8 mouse cellular contexts compared by ENCODE assay signal in genomic region chr11:101287306-101287705, GRCm38 (mm10). TPM values are rescaled to one million over a fixed set of nuclear protein-coding genes. Genes with fewer than 3 reads are reported as not detected.
A peak's percentile ranks its signal among the peaks of the same experiment; 100 is the strongest.
DNase-seq lines count a peak whose midpoint lies in the region; ATAC-seq and TF ChIP-seq lines count a peak whose summit lies in the region.
"Had no signal": no experiment of that assay in that cellular context is flagged by ENCODE, and none has a peak within 500 bp of the region (broad histone marks: within the 10 kb centered on the region; RNA-seq: fewer than 3 reads in every experiment).

No protein-coding gene starts in this region.

- 64% methylated on average over 9 of the region's 9 CpGs for WGBS in liver, embryonic 12.5 days (ENCODE audit: insufficient replicate concordance)
- 61% methylated on average over 9 of the region's 9 CpGs for WGBS in liver, embryonic 16.5 days (ENCODE audit: insufficient replicate concordance)

- no peaks in the 10 kb centered on the region for H3K9me3 ChIP-seq in liver, embryonic 12.5 days (replicated peaks)
- H3K9me3 ChIP-seq in liver, embryonic 16.5 days (replicated peaks; ENCODE audit: control insufficient read depth, low read length) = no peaks in the 10 kb centered on the region

- no peak for ATAC-seq in liver, embryonic 12.5 days
- ATAC-seq in liver, embryonic 16.5 days (ENCODE audit: low read depth) = peak; percentile 50; the same call in 1 of the 2 replicates

- no peak overlapping the region for H3K4me3 ChIP-seq in liver, embryonic 12.5 days
- H3K4me3 ChIP-seq in liver, embryonic 16.5 days (ENCODE audit: low read depth, low read length) = no peak overlapping the region
- H3K4me3 ChIP-seq in myocyte = no peak overlapping the region

- H3K27me3 ChIP-seq in liver, embryonic 12.5 days (replicated peaks) = no peaks in the 10 kb centered on the region
- no peaks in the 10 kb centered on the region for H3K27me3 ChIP-seq in liver, embryonic 16.5 days (ENCODE audit: control insufficient read depth, insufficient read depth, low read depth, low read length)
- H3K27me3 ChIP-seq in myocyte (ENCODE audit: control insufficient read depth, insufficient read depth, insufficient read length) = no peaks in the 10 kb centered on the region

- no peak overlapping the region for H3K9ac ChIP-seq in liver, embryonic 12.5 days
- no peak overlapping the region for H3K9ac ChIP-seq in liver, embryonic 16.5 days (ENCODE audit: low read depth, low read length)

- peaks cover 4% of the 10 kb centered on the region; the same call in 1 of the 2 replicates for H3K4me1 ChIP-seq in liver, embryonic 12.5 days
- no peaks in the 10 kb centered on the region; the same call in 1 of the 2 replicates for H3K4me1 ChIP-seq in liver, embryonic 16.5 days (ENCODE audit: control insufficient read depth, low read depth, low read length)

- no peak overlapping the region for H3K4me2 ChIP-seq in liver, embryonic 12.5 days
- no peak overlapping the region for H3K4me2 ChIP-seq in liver, embryonic 16.5 days (ENCODE audit: low read depth, low read length)
- no peak overlapping the region for H3K4me2 ChIP-seq in myocyte (ENCODE audit: low read depth)

- no peak overlapping the region for H3K27ac ChIP-seq in liver, embryonic 12.5 days
- H3K27ac ChIP-seq in liver, embryonic 16.5 days (ENCODE audit: low read length) = no peak overlapping the region

- H3ac ChIP-seq in myocyte (ENCODE audit: control insufficient read depth, insufficient read length) = no peak overlapping the region

- H3K36me3 ChIP-seq in liver, embryonic 12.5 days = peaks cover 77% of the 10 kb centered on the region
- H3K36me3 ChIP-seq in liver, embryonic 16.5 days (ENCODE audit: control insufficient read depth, insufficient read depth) = peaks cover 43% of the 10 kb centered on the region
- H3K36me3 ChIP-seq in myocyte (ENCODE audit: control insufficient read depth, insufficient read depth) = peaks cover 28% of the 10 kb centered on the region

- TF ChIP-seq POLR2A in myocyte (IDR thresholded peaks at IDR 0.05; ENCODE audit: insufficient read length, low read depth) = no peak

- DNase-seq in liver = peak; percentile 45
- peak; percentile 49 to 50 for DNase-seq in adrenal gland, adult 18-20 months (ENCODE audit: low spot score in 2 of 2)
- DNase-seq in spleen, adult 18-20 months = no peak
- no peak for DNase-seq in heart, postnatal 4 days
- DNase-seq: cerebellum, postnatal 25 days had no signal

- no peaks in the 10 kb centered on the region for H3K79me2 ChIP-seq in myocyte (ENCODE audit: control insufficient read depth, insufficient read depth)

TF ChIP-seq in myocyte, 11 proteins besides CTCF, POLR2A, EP300 and RAD21:
- TF ChIP-seq TCF12 (IDR thresholded peaks at IDR 0.05; ENCODE audit: insufficient read depth, poor library complexity, severe bottlenecking) = no peak
- peak; percentile 88 for TF ChIP-seq CEBPB (IDR thresholded peaks at IDR 0.05; ENCODE audit: insufficient read depth, poor library complexity, severe bottlenecking)

RNA-seq across cellular contexts. Expression of gene Coa3, which starts 8.4 kb away (rescaled TPM):
- 144 and 150 TPM in 2 replicates for polyA plus RNA-seq in liver, embryonic 12.5 days (2016; fragmentation: Nextera tagmentation; extraction: Ambion mirVana)
- 10 to 100 TPM; 79.9 to 86.3 TPM for total RNA-seq in adrenal gland, adult 18-20 months (2021)
- polyA plus RNA-seq in liver, embryonic 16.5 days (2015; fragmentation: Nextera tagmentation; extraction: Ambion mirVana) = 77.7 and 79.9 TPM in 2 replicates
- 155 TPM for polyA plus RNA-seq in myocyte (2012; fragmentation: generic; extraction: Trizol)
- 10 to 100 TPM; 86.3 to 90.1 TPM for total RNA-seq in heart, postnatal 4 days (2021)

RNA-seq across cellular contexts. Expression of gene Cntd1, which starts 8.5 kb away (rescaled TPM):
- 0.74 and 1.3 TPM in 2 replicates for polyA plus RNA-seq in liver, embryonic 12.5 days (2016; fragmentation: Nextera tagmentation; extraction: Ambion mirVana)
- under 1 TPM; 0.33 to 0.99 TPM for total RNA-seq in adrenal gland, adult 18-20 months (2021)
- polyA plus RNA-seq in liver, embryonic 16.5 days (2015; fragmentation: Nextera tagmentation; extraction: Ambion mirVana) = 0.70 and 0.74 TPM in 2 replicates
- 0.07 TPM for polyA plus RNA-seq in myocyte (2012; fragmentation: generic; extraction: Trizol)
- under 1 TPM; 0.41 to 0.47 TPM for total RNA-seq in heart, postnatal 4 days (2021)

RNA-seq across cellular contexts. Expression of gene Becn1, which starts 14.8 kb away (rescaled TPM):
- polyA plus RNA-seq in liver, embryonic 12.5 days (2016; fragmentation: Nextera tagmentation; extraction: Ambion mirVana) = 115 and 119 TPM in 2 replicates
- total RNA-seq in adrenal gland, adult 18-20 months (2021) = 100 to 1,000 TPM; 151 to 161 TPM
- 89.6 and 93.6 TPM in 2 replicates for polyA plus RNA-seq in liver, embryonic 16.5 days (2015; fragmentation: Nextera tagmentation; extraction: Ambion mirVana)
- polyA plus RNA-seq in myocyte (2012; fragmentation: generic; extraction: Trizol) = 134 TPM
- total RNA-seq in heart, postnatal 4 days (2021) = 100 to 1,000 TPM; 103 to 106 TPM

RNA-seq across cellular contexts. Expression of gene Wnk4, which starts 26.9 kb away (rescaled TPM):
- polyA plus RNA-seq in liver, embryonic 12.5 days (2016; fragmentation: Nextera tagmentation; extraction: Ambion mirVana) = 11.3 and 12.3 TPM in 2 replicates
- total RNA-seq in adrenal gland, adult 18-20 months (2021) = 1 to 10 TPM; 4.1 to 4.6 TPM
- 4.3 and 5.4 TPM in 2 replicates for polyA plus RNA-seq in liver, embryonic 16.5 days (2015; fragmentation: Nextera tagmentation; extraction: Ambion mirVana)
- polyA plus RNA-seq in myocyte (2012; fragmentation: generic; extraction: Trizol) = 0.19 TPM
- 1 to 10 TPM; 4.5 to 7.2 TPM for total RNA-seq in heart, postnatal 4 days (2021)

RNA-seq across cellular contexts. Expression of gene Psme3, which starts 28.7 kb away (rescaled TPM):
- polyA plus RNA-seq in liver, embryonic 12.5 days (2016; fragmentation: Nextera tagmentation; extraction: Ambion mirVana) = 263 and 273 TPM in 2 replicates
- 100 to 1,000 TPM; 139 to 164 TPM for total RNA-seq in adrenal gland, adult 18-20 months (2021)
- 162 and 170 TPM in 2 replicates for polyA plus RNA-seq in liver, embryonic 16.5 days (2015; fragmentation: Nextera tagmentation; extraction: Ambion mirVana)
- polyA plus RNA-seq in myocyte (2012; fragmentation: generic; extraction: Trizol) = 89.0 TPM
- 100 to 1,000 TPM in 1 of 2 experiments, 10 to 100 TPM in 1; 88.7 to 103 TPM for total RNA-seq in heart, postnatal 4 days (2021)

Comparison
In these comparisons a context has a peak if more than half of its experiments do, and no peak if none do; other contexts are left out.
1. DNase-seq: peak in liver (single experiment) and adrenal gland, adult 18-20 months (2 of 2); none in spleen, adult 18-20 months (0 of 2) and heart, postnatal 4 days (single experiment).